Mouse (Mus musculus) neural tube, embryonic 14.5 days (tissue): ENCODE data around the gene Nudt6. TPM values are rescaled to one million over a fixed set of nuclear protein-coding genes. Genes with fewer than 3 reads are reported as not detected.

Source experiments
- ATAC-seq: fragments of 200-750 bp; cut with Nextera tagmentation; 2 replicates; pipeline ENCODE4 v1.8.0; 2017; ENCODE audit warnings: low read depth, mild to moderate bottlenecking, moderate TSS enrichment, moderate library complexity
- H3K27ac ChIP-seq: fragments of 300-500 bp; sonication (generic); 2 replicates; pipeline ENCODE4 v1.5.1; 2014; ENCODE audit warnings: low read depth, mild to moderate bottlenecking, control low read depth, low read length, moderate library complexity, mixed read lengths
- H3K27me3 ChIP-seq: fragments of 300-500 bp; sonication (generic); 2 replicates; pipeline ENCODE4 v1.6.1; 2014; ENCODE audit warnings: low read length; ENCODE audit not compliant: control insufficient read depth, insufficient read depth
- H3K36me3 ChIP-seq: fragments of 300-500 bp; sonication (generic); 2 replicates; pipeline ENCODE4 v1.6.1; 2014; ENCODE audit warnings: low read length, mixed read lengths; ENCODE audit not compliant: control insufficient read depth, insufficient read depth
- H3K4me1 ChIP-seq: fragments of 300-500 bp; sonication (generic); 2 replicates; pipeline ENCODE4 v1.6.1; 2014; ENCODE audit warnings: low read length; ENCODE audit not compliant: control insufficient read depth, insufficient read depth
- H3K4me2 ChIP-seq: fragments of 300-500 bp; sonication (generic); 2 replicates; pipeline ENCODE4 v1.6.1; 2014; ENCODE audit warnings: mild to moderate bottlenecking, low read depth, low read length, control low read depth
- H3K4me3 ChIP-seq: fragments of 300-500 bp; sonication (generic); 2 replicates; pipeline ENCODE4 v1.5.1; 2014; ENCODE audit warnings: low read depth, low read length, control low read depth, mixed read lengths
- H3K9ac ChIP-seq: fragments of 300-500 bp; sonication (generic); replicated peaks from 2 replicates; pipeline ENCODE4 v1.6.1; 2014; ENCODE audit warnings: low read depth, mild to moderate bottlenecking, control low read depth, low read length, mixed read lengths
- H3K9me3 ChIP-seq: fragments of 300-500 bp; sonication (generic); 2 replicates; pipeline ENCODE4 v1.6.1; 2016; ENCODE audit warnings: low read length; ENCODE audit not compliant: control insufficient read depth
- WGBS: fragments of 180-500 bp; shearing (Covaris S2); extraction: QIAGEN DNeasy Blood & Tissue Kit; methylation state at CpG from one replicate; pipeline ENCODE4 v1.1.7; 2014; 5-methylcytosine and 5-hydroxymethylcytosine counted together
- polyA plus RNA-seq: library from polyadenylated mRNA; unstranded; fragments of >200 nt; fragmentation: Nextera tagmentation; extraction: Ambion mirVana; gene quantifications from 2 replicates; pipeline ENCODE4 v1.2.1, GENCODE M21; 2014

The Nudt6 gene
- polyA plus RNA-seq, 1 experiment from 2014 or later, result 8.6 TPM

GRCm38 (mm10) chr3:37398661-37399395 lies 21.2 kb downstream of the Nudt6 start:
- no peak overlapping the region for H3K9ac ChIP-seq
- ATAC-seq, result no peak
- no peak overlapping the region for H3K4me3 ChIP-seq
- no peaks in the 10 kb centered on the region for H3K27me3 ChIP-seq
- H3K9me3 ChIP-seq, result no peaks in the 10 kb centered on the region
- H3K4me2 ChIP-seq, result no peak overlapping the region
- 87% methylated on average over 7 of the region's 7 CpGs for WGBS
- H3K27ac ChIP-seq, result no peak overlapping the region
- H3K4me1 ChIP-seq, result no peaks in the 10 kb centered on the region
- no peaks in the 10 kb centered on the region for H3K36me3 ChIP-seq

GRCm38 (mm10) chr3:37397646-37398045 lies 22.4 kb downstream of the Nudt6 start:
- Histone ChIP-seq H3K36me3 (no peaks in the 10 kb centered on the region), H3K9ac (no peak overlapping the region), H3K4me1 (no peaks in the 10 kb centered on the region), H3K4me2 (no peak overlapping the region), H3K9me3 (no peaks in the 10 kb centered on the region), H3K27ac (no peak overlapping the region), H3K27me3 (no peaks in the 10 kb centered on the region), H3K4me3 (no peak overlapping the region)
- 84% methylated on average over 3 of the region's 3 CpGs for WGBS
- no peak for ATAC-seq

GRCm38 (mm10) chr3:37396930-37397608 lies 22.9 kb downstream of the Nudt6 start:
- H3K9me3 ChIP-seq, result no peaks in the 10 kb centered on the region
- 94% methylated on average over 5 of the region's 5 CpGs for WGBS
- no peak overlapping the region for H3K4me2 ChIP-seq
- no peak overlapping the region for H3K27ac ChIP-seq
- H3K4me3 ChIP-seq, result no peak overlapping the region
- no peak overlapping the region for H3K9ac ChIP-seq
- H3K4me1 ChIP-seq, result no peaks in the 10 kb centered on the region
- no peaks in the 10 kb centered on the region for H3K36me3 ChIP-seq
- no peak for ATAC-seq
- no peaks in the 10 kb centered on the region for H3K27me3 ChIP-seq

- Histone ChIP-seq H3K36me3 (no peaks in the 10 kb centered on the region), H3K9me3 (no peaks in the 10 kb centered on the region), H3K4me2 (no peak overlapping the region), H3K27me3 (no peaks in the 10 kb centered on the region), H3K27ac (no peak overlapping the region), H3K4me3 (no peak overlapping the region), H3K9ac (no peak overlapping the region), H3K4me1 (no peaks in the 10 kb centered on the region)
- ATAC-seq, result no peak
- WGBS, result 90% methylated on average over 6 of the region's 6 CpGs
Measured at GRCm38 (mm10) chr3:37387310-37387709, 32.7 kb downstream of the Nudt6 start.

- no peak for ATAC-seq
- no peaks in the 10 kb centered on the region for H3K36me3 ChIP-seq
- no peaks in the 10 kb centered on the region for H3K9me3 ChIP-seq
- 71% methylated on average over 6 of the region's 6 CpGs for WGBS
- no peaks in the 10 kb centered on the region for H3K27me3 ChIP-seq
- H3K27ac ChIP-seq, result no peak overlapping the region
- H3K4me3 ChIP-seq, result no peak overlapping the region
- no peaks in the 10 kb centered on the region for H3K4me1 ChIP-seq
- H3K9ac ChIP-seq, result no peak overlapping the region
- no peak overlapping the region for H3K4me2 ChIP-seq
Measured at GRCm38 (mm10) chr3:37383096-37383765, 36.8 kb downstream of the Nudt6 start.

GRCm38 (mm10) chr3:37381457-37381856 lies 38.6 kb downstream of the Nudt6 start:
- WGBS, result 64% methylated on average over 6 of the region's 6 CpGs
- H3K9ac ChIP-seq, result no peak overlapping the region
- no peak for ATAC-seq

GRCm38 (mm10) chr3:37379930-37380881 lies 39.8 kb downstream of the Nudt6 start:
- H3K4me2 ChIP-seq, result no peak overlapping the region
- no peak overlapping the region for H3K27ac ChIP-seq
- no peaks in the 10 kb centered on the region for H3K9me3 ChIP-seq
- WGBS, result 70% methylated on average over 18 of the region's 18 CpGs
- H3K4me1 ChIP-seq, result no peaks in the 10 kb centered on the region
- no peak overlapping the region for H3K9ac ChIP-seq
- no peak for ATAC-seq
- no peaks in the 10 kb centered on the region for H3K27me3 ChIP-seq
- H3K36me3 ChIP-seq, result no peaks in the 10 kb centered on the region
- no peak overlapping the region for H3K4me3 ChIP-seq

More at GRCm38 (mm10) chr3:37381457-37381856, 38.6 kb downstream of the Nudt6 start:
- Histone ChIP-seq H3K27me3 (no peaks in the 10 kb centered on the region), H3K4me3 (no peak overlapping the region), H3K27ac (no peak overlapping the region), H3K4me1 (no peaks in the 10 kb centered on the region), H3K4me2 (no peak overlapping the region), H3K9me3 (no peaks in the 10 kb centered on the region), H3K36me3 (no peaks in the 10 kb centered on the region)

- no peak overlapping the region for H3K9ac ChIP-seq
- H3K36me3 ChIP-seq, result no peaks in the 10 kb centered on the region
- H3K27ac ChIP-seq, result no peak overlapping the region
- no peak overlapping the region for H3K4me2 ChIP-seq
- H3K4me1 ChIP-seq, result no peaks in the 10 kb centered on the region
- WGBS, result 85% methylated on average over 14 of the region's 14 CpGs
- H3K4me3 ChIP-seq, result no peak overlapping the region
- no peak for ATAC-seq
- H3K9me3 ChIP-seq, result no peaks in the 10 kb centered on the region
- H3K27me3 ChIP-seq, result no peaks in the 10 kb centered on the region
Measured at GRCm38 (mm10) chr3:37379201-37379600, 40.8 kb downstream of the Nudt6 start.
